Mouse (Mus musculus): ENCODE results near the gene Grik4.

GRCm38 (mm10) chr9:42713912-42714311 lies 230.4 kb downstream of the Grik4 start:
- no peak for TF ChIP-seq POLR2A (IDR thresholded peaks at IDR 0.05; ENCODE audit: low read depth, low read length)
- TF ChIP-seq CTCF (IDR thresholded peaks at IDR 0.05; ENCODE audit: borderline replicate concordance, insufficient read depth, low read length) = no peak

Data from embryonic fibroblast, embryonic 13.5 days (primary cell).